Mouse (Mus musculus): ENCODE results near the gene Ptafr. TPM values are rescaled to one million over a fixed set of nuclear protein-coding genes. Genes with fewer than 3 reads are reported as not detected.

Ptafr gene
- total and polyA plus RNA-seq, 3 experiments = 0.31 to 1.1 TPM; not detected in 1

DNA sequence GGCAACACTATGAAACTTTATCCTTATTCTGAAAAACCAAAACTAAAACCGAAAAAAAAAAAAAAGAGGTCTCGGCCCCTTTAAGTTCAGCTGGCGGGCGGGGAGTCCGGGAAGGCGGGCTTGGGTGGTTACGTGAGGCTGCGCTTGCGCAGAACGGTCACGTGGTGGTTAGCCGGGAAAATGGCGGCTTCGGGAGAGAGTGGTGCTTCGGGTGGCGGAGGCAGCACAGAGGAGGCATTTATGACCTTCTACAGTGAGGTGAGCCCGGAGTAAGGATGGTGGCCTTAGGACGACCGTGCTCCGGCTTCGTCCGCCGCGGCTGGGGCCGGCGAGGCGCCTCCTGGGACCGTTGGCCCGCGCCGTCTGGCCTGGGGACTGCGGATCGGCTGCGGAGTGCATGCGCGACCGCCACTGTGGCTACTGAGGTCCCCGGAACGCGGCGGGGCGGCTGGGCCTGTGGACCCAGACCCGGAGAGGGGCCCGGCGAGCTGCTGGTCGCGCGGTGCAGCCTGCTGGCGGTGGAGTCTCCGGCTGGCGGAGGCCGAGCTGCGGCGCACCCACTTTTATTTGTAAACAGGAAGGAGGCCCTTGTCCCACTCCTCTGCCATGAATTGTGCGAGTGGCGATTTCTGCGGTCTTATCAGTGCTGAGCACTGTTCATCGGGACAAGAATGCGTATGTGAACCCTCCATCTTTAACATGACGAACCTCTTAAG is 28.3 kb upstream of the Ptafr start, which contains the start of gene Dnajc8:
Gene Dnajc8, plus strand, starts transcription at position 145 of the 716 bp plus-strand sequence.
- DNase-seq (ENCODE audit: extremely low read depth) = peak; percentile 94
- H3K27ac ChIP-seq (ENCODE audit: insufficient read depth, low read depth) = peak within 1 kb of the TSS; percentile 54
- H3K9me3 ChIP-seq (replicated peaks; ENCODE audit: low read length) = no peaks in the 10 kb centered on the region
- peak within 1 kb of the TSS; percentile 99 for H3K4me2 ChIP-seq (ENCODE audit: insufficient read depth, low read depth, poor library complexity, severe bottlenecking)
- H3K4me1 ChIP-seq (ENCODE audit: control insufficient read depth in 1 of 2, insufficient read depth in 2 of 2) = peaks cover 6 to 37% of the 10 kb centered on the region in 2 experiments
- H3K27me3 ChIP-seq (replicated peaks) = no peaks in the 10 kb centered on the region
- H3K4me3 ChIP-seq (replicated peaks in 1 of 3; ENCODE audit: low read depth in 2 of 3, low read length in 2 of 3, poor library complexity in 1 of 3) = peak within 1 kb of the TSS; percentile 84 to 96 (median 90)
- in situ Hi-C loops (cut with MboI; ENCODE audit: low pct_ligation_motif_present, low pct_unique_long_range_greater_than_20kb, low sequenced_read_pairs) = no loop called here
- peaks cover 54% of the 10 kb centered on the region for H3K79me2 ChIP-seq (replicated peaks; ENCODE audit: control insufficient read depth, extremely low read depth, insufficient read depth, poor library complexity, severe bottlenecking)
- peak within 1 kb of the TSS; percentile 88 for H3K9ac ChIP-seq (ENCODE audit: insufficient read depth, low read depth)
- dilution Hi-C loops (cut with MboI; ENCODE audit: extremely low pct_ligation_motif_present, extremely low pct_unique_long_range_greater_than_20kb, low sequenced_read_pairs) = no loop called here
- TF ChIP-seq CHD2 (IDR thresholded peaks at IDR 0.05; ENCODE audit: low read length) (no peak), TCF12 (IDR thresholded peaks at IDR 0.05; ENCODE audit: low read depth, low read length) (peak; percentile 97), MAX (IDR thresholded peaks at IDR 0.05; ENCODE audit: low read length) (peak; percentile 98), KAT2A (IDR thresholded peaks at IDR 0.05; ENCODE audit: insufficient replicate concordance, low read length) (peak; percentile 75; the same call in 1 of the 2 replicates), ZKSCAN1 (IDR thresholded peaks at IDR 0.05; ENCODE audit: borderline replicate concordance, low read depth, low read length) (no peak), TBP (conservative IDR thresholded peaks at IDR 0.05; ENCODE audit: low read depth, low read length) (peak; percentile 87), ELF1 (IDR thresholded peaks at IDR 0.05; ENCODE audit: low read depth, low read length) (peak; percentile 61; the same call in 1 of the 2 replicates), MAFK (IDR thresholded peaks at IDR 0.05; ENCODE audit: insufficient replicate concordance, low read length) (no peak), EP300 (IDR thresholded peaks at IDR 0.05; ENCODE audit: low read length) (no peak; the same call in 1 of the 2 replicates), RAD21 (IDR thresholded peaks at IDR 0.05; ENCODE audit: low read depth, low read length) (no peak), NRF1 (IDR thresholded peaks at IDR 0.05; ENCODE audit: low read depth, low read length) (peak; percentile 93), MYC (IDR thresholded peaks at IDR 0.05; ENCODE audit: low read depth, low read length) (no peak), POLR2AphosphoS2 (IDR thresholded peaks at IDR 0.05; ENCODE audit: low read depth, low read length) (peak; percentile 72; the same call in 1 of the 2 replicates), ETS1 (conservative IDR thresholded peaks at IDR 0.05; ENCODE audit: low read depth, low read length) (peak; percentile 60), PAX5 (IDR thresholded peaks at IDR 0.05; ENCODE audit: low read length) (no peak), MEF2A (IDR thresholded peaks at IDR 0.05; ENCODE audit: borderline replicate concordance, low read depth, low read length) (0 out of 2 replicates have a peak, but pooled peaks have one; percentile 21), UBTF (IDR thresholded peaks at IDR 0.05; ENCODE audit: low read depth, low read length) (peak; percentile 56; the same call in 1 of the 2 replicates), JUND (conservative IDR thresholded peaks at IDR 0.05; ENCODE audit: low read depth, low read length) (no peak), BHLHE40 (IDR thresholded peaks at IDR 0.05; ENCODE audit: low read depth, low read length) (peak; percentile 67), MXI1 (IDR thresholded peaks at IDR 0.05; ENCODE audit: low read depth, low read length) (peak; percentile 79), USF1 (IDR thresholded peaks at IDR 0.05; ENCODE audit: low read depth, low read length) (peak; percentile 100), SIN3A (IDR thresholded peaks at IDR 0.05; ENCODE audit: low read length) (peak; percentile 67), SMC3 (IDR thresholded peaks at IDR 0.05; ENCODE audit: low read depth, low read length) (no peak), POLR2A (IDR thresholded peaks at IDR 0.05; ENCODE audit: low read depth, low read length) (peak; percentile 86), E2F4 (IDR thresholded peaks at IDR 0.05; ENCODE audit: insufficient replicate concordance, low read depth, low read length) (peak; percentile 91; the same call in 1 of the 2 replicates), IRF4 (IDR thresholded peaks at IDR 0.05; ENCODE audit: low read depth, low read length) (peak; percentile 73), ZNF384 (IDR thresholded peaks at IDR 0.05; ENCODE audit: low read depth, low read length) (peak; percentile 98), JUN (IDR thresholded peaks at IDR 0.05; ENCODE audit: insufficient read depth, low read depth, low read length) (no peak), RCOR1 (conservative IDR thresholded peaks at IDR 0.05; ENCODE audit: low read depth, low read length) (no peak), ZMIZ1 (IDR thresholded peaks at IDR 0.05; ENCODE audit: low read depth, low read length) (no peak; the same call in 1 of the 2 replicates), HCFC1 (IDR thresholded peaks at IDR 0.05; ENCODE audit: low read depth, low read length) (peak; percentile 86), CTCF (conservative IDR thresholded peaks at IDR 0.05 in 1 of 2, IDR thresholded peaks at IDR 0.05 in 1 of 2; ENCODE audit: low read depth in 2 of 2, low read length in 2 of 2) (no peak), CHD1 (IDR thresholded peaks at IDR 0.05; ENCODE audit: low read depth, low read length) (no peak), USF2 (conservative IDR thresholded peaks at IDR 0.05; ENCODE audit: low read depth, low read length) (peak; percentile 97), MAZ (IDR thresholded peaks at IDR 0.05; ENCODE audit: low read depth, low read length) (peak; percentile 73; the same call in 1 of the 2 replicates), NELFE (IDR thresholded peaks at IDR 0.05; ENCODE audit: low read depth, low read length) (peak; percentile 93), ZC3H11A (IDR thresholded peaks at IDR 0.05; ENCODE audit: low read depth, low read length) (no peak)
- H3K36me3 ChIP-seq (replicated peaks in 1 of 2; ENCODE audit: control insufficient read depth in 1 of 2, insufficient read depth in 1 of 2, low read length in 1 of 2) = peaks cover 13 to 42% of the 10 kb centered on the region in 2 experiments

Measured in CH12.LX (cell line).